Mouse (Mus musculus) brain, embryonic 14.5 days (tissue): Measurements from ENCODE around the gene Kmt5b.

Source experiments
- CTCF ChIP-seq: fragments of 200-500 bp; IDR thresholded peaks from 2 replicates; pipeline ENCODE4 v1.5.1; 2012; ENCODE audit warnings: inconsistent platforms, mild to moderate bottlenecking, moderate library complexity, borderline replicate concordance; ENCODE audit not compliant: insufficient read depth, insufficient read length; ENCODE audit errors: extremely low read depth
- POLR2A ChIP-seq: fragments of 200-500 bp; IDR thresholded peaks from 2 replicates; pipeline ENCODE4 v1.6.1; 2012; ENCODE audit warnings: mild to moderate bottlenecking, inconsistent platforms, borderline replicate concordance; ENCODE audit not compliant: poor library complexity, insufficient read depth, insufficient read length, severe bottlenecking; ENCODE audit errors: extremely low read depth

DNA sequence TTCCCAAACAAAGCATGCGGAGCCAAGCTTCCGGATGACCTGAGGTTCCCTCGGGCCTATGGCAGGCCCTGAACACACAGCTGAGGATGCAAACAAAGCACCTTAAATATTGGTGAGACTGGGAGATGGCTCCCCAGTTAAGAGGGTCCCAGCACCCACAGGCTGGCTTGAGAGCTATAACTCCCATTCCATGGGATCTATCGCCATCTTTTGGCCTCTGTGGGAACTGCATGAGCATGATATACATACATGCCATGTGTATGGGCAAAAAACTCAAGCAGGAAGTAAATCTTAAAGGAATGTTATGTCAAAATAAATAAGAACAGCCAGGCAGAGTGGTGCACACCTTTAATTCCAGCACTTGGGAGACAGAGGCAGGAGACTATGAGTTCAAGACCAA, 43.3 kb upstream of the Kmt5b start:
- TF ChIP-seq CTCF (peak; percentile 45; the same call in 1 of the 2 replicates), POLR2A (no peak)
